Mouse (Mus musculus) heart, postnatal 0 days (tissue): Measurements from ENCODE around the gene 4930452B06Rik.

ENCODE experiments used
- CTCF ChIP-seq: IDR thresholded peaks from 2 replicates; pipeline ENCODE4 v1.5.1; 2016; ENCODE audit warnings: antibody characterized with exemption, control low read depth, low read depth
- EP300 ChIP-seq: IDR thresholded peaks from 2 replicates; pipeline ENCODE4 v1.6.1; 2016; ENCODE audit warnings: antibody characterized with exemption, low read depth

DNA sequence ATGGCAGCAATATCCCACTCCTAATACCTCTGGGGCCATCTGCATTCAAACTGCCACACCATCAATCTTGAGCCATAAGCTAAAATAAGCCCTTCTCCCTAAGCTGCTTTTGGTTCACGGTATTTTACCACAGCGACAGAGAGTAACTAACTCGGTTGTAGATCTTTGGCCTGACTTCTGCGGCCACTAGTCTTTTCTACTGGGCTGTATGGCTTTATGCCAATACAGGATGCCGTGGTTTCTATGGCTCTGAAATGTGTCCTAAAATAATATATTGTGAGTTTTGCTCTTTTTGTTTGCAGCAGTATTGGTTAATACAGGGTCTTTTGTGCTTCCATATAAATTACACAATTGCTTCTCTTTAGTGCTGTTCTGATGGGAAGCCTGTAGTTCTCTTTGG, 37.6 kb downstream of the 4930452B06Rik start:
- TF ChIP-seq CTCF = no peak
- no peak for TF ChIP-seq EP300
